Mouse (Mus musculus) bone marrow, adult 2 months (tissue): ENCODE measurements around the gene Ms4a6c.

Source experiments
- CTCF ChIP-seq: fragments of 200-500 bp; IDR thresholded peaks from 2 replicates; pipeline ENCODE4 v1.5.1; 2011; ENCODE audit warnings: low read length, control low read depth; ENCODE audit not compliant: control insufficient read depth, insufficient read depth
- POLR2A ChIP-seq: fragments of 200-500 bp; IDR thresholded peaks from 2 replicates; pipeline ENCODE4 v1.6.1; 2011; ENCODE audit warnings: low read depth, mild to moderate bottlenecking, control low read depth, low read length, borderline replicate concordance; ENCODE audit not compliant: control insufficient read depth

GRCm38 (mm10) chr19:11443338-11443737 lies 25.8 kb upstream of the Ms4a6c start, which contains the start of gene Ms4a4b:
- no peak for TF ChIP-seq POLR2A
- TF ChIP-seq CTCF, result no peak
